22 mouse cellular contexts compared by ENCODE assay signal in genomic region chr7:123059718-123060337, GRCm38 (mm10).
DNase-seq lines count a peak whose midpoint lies in the region; ATAC-seq and TF ChIP-seq lines count a peak whose summit lies in the region.
"Had no signal": no experiment of that assay in that cellular context is flagged by ENCODE, and none has a peak within 500 bp of the region (broad histone marks: within the 10 kb centered on the region; RNA-seq: fewer than 3 reads in every experiment).

No protein-coding gene starts in this region.

- H3K4me2 ChIP-seq in forebrain, postnatal 0 days (ENCODE audit: low read depth) = no peak overlapping the region
- no peak overlapping the region for H3K4me2 ChIP-seq in forebrain, embryonic 13.5 days
- H3K4me2 ChIP-seq in midbrain, embryonic 14.5 days (ENCODE audit: low read length) = no peak overlapping the region
- H3K4me2 ChIP-seq: embryonic facial prominence, embryonic 15.5 days; heart, embryonic 13.5 days; hindbrain, embryonic 15.5 days had no signal

- 76% methylated on average over 9 of the region's 9 CpGs for WGBS in forebrain, postnatal 0 days
- WGBS in forebrain, embryonic 13.5 days = 86% methylated on average over 9 of the region's 9 CpGs
- whole genome bisulfite sequencing in midbrain, embryonic 14.5 days = 83% methylated on average over 9 of the region's 9 CpGs

- H3K27ac ChIP-seq in forebrain, postnatal 0 days (ENCODE audit: low read depth, low read length) = no peak overlapping the region
- no peak overlapping the region for H3K27ac ChIP-seq in forebrain, embryonic 13.5 days
- H3K27ac ChIP-seq in midbrain, embryonic 14.5 days (replicated peaks; ENCODE audit: low read depth, low read length) = no peak overlapping the region
- H3K27ac ChIP-seq: embryonic facial prominence, embryonic 15.5 days; heart, embryonic 13.5 days; hindbrain, embryonic 15.5 days had no signal

- H3K79me3 ChIP-seq in C2C12 (ENCODE audit: low read depth) = no peaks in the 10 kb centered on the region

- H3K9me3 ChIP-seq in forebrain, postnatal 0 days (ENCODE audit: low read length) = no peaks in the 10 kb centered on the region
- peaks cover 5% of the 10 kb centered on the region; the same call in 1 of the 2 replicates for H3K9me3 ChIP-seq in forebrain, embryonic 13.5 days (replicated peaks)
- H3K9me3 ChIP-seq in midbrain, embryonic 14.5 days (ENCODE audit: control insufficient read depth, low read length) = no peaks in the 10 kb centered on the region
- H3K9me3 ChIP-seq: embryonic facial prominence, embryonic 15.5 days; hindbrain, embryonic 15.5 days had no signal

- no peak overlapping the region for H3ac ChIP-seq in C2C12 (ENCODE audit: control insufficient read depth, insufficient read length, low read depth)

- H3K4me1 ChIP-seq in forebrain, postnatal 0 days (ENCODE audit: insufficient read depth) = peaks cover 3% of the 10 kb centered on the region; the same call in 1 of the 2 replicates
- peaks cover 12% of the 10 kb centered on the region for H3K4me1 ChIP-seq in forebrain, embryonic 13.5 days
- H3K4me1 ChIP-seq in midbrain, embryonic 14.5 days (ENCODE audit: control insufficient read depth, insufficient read depth, low read length) = peaks cover 10% of the 10 kb centered on the region
- H3K4me1 ChIP-seq: embryonic facial prominence, embryonic 15.5 days; heart, embryonic 13.5 days had no signal

- no peak for TF ChIP-seq CTCF in forebrain, postnatal 0 days (IDR thresholded peaks at IDR 0.05; ENCODE audit: low read depth)
- no peak for TF ChIP-seq CTCF in C2C12 (IDR thresholded peaks at IDR 0.05; ENCODE audit: control insufficient read depth, insufficient read depth, insufficient read length)

- no peaks in the 10 kb centered on the region for H3K27me3 ChIP-seq in forebrain, postnatal 0 days (ENCODE audit: insufficient read depth, low read length)
- H3K27me3 ChIP-seq in forebrain, embryonic 13.5 days = peaks cover 23% of the 10 kb centered on the region
- no peaks in the 10 kb centered on the region for H3K27me3 ChIP-seq in C2C12 (ENCODE audit: control insufficient read depth, insufficient read depth, insufficient read length)
- no peaks in the 10 kb centered on the region for H3K27me3 ChIP-seq in midbrain, embryonic 14.5 days (ENCODE audit: control insufficient read depth, insufficient read depth, low read length)
- H3K27me3 ChIP-seq: embryonic facial prominence, embryonic 15.5 days; heart, embryonic 13.5 days; hindbrain, embryonic 15.5 days had no signal

- H3K79me2 ChIP-seq in C2C12 (ENCODE audit: control insufficient read depth, insufficient read depth) = no peaks in the 10 kb centered on the region

- peak; percentile 36; the same call in 1 of the 2 replicates for ATAC-seq in forebrain, postnatal 0 days
- no peak for ATAC-seq in forebrain, embryonic 13.5 days
- ATAC-seq in megakaryocyte-erythroid progenitor cell, adult 5-6 weeks (replicated peaks; ENCODE audit: low FRiP score, low TSS enrichment, poor library complexity, severe bottlenecking) = no peak
- no peak for ATAC-seq in midbrain, embryonic 14.5 days (ENCODE audit: low FRiP score, low TSS enrichment)
- ATAC-seq: forebrain, embryonic 16.5 days had no signal

- H3K36me3 ChIP-seq in forebrain, postnatal 0 days (ENCODE audit: insufficient read depth) = no peaks in the 10 kb centered on the region
- no peaks in the 10 kb centered on the region for H3K36me3 ChIP-seq in forebrain, embryonic 13.5 days (ENCODE audit: poor library complexity, severe bottlenecking)
- no peaks in the 10 kb centered on the region for H3K36me3 ChIP-seq in C2C12 (ENCODE audit: control insufficient read depth, insufficient read depth)
- no peaks in the 10 kb centered on the region for H3K36me3 ChIP-seq in midbrain, embryonic 14.5 days (ENCODE audit: control insufficient read depth, insufficient read depth, low read length)
- H3K36me3 ChIP-seq: embryonic facial prominence, embryonic 15.5 days; heart, embryonic 13.5 days; hindbrain, embryonic 15.5 days had no signal

- H3K4me3 ChIP-seq in forebrain, postnatal 0 days (ENCODE audit: low read depth, low read length) = no peak overlapping the region
- H3K4me3 ChIP-seq in forebrain, embryonic 13.5 days = no peak overlapping the region
- no peak overlapping the region for H3K4me3 ChIP-seq in C2C12 (ENCODE audit: insufficient read depth, poor library complexity, severe bottlenecking)
- no peak overlapping the region for H3K4me3 ChIP-seq in midbrain, embryonic 14.5 days (replicated peaks; ENCODE audit: low read depth, low read length)
- H3K4me3 ChIP-seq: embryonic facial prominence, embryonic 15.5 days; erythroblast, embryonic 14.5 days; heart, embryonic 13.5 days; hindbrain, embryonic 15.5 days had no signal

- no peak for DNase-seq in forebrain, postnatal 0 days
- DNase-seq in 3134 (ENCODE audit: extremely low read depth, insufficient read length, low spot score) = peak; percentile 26
- peak; percentile 47 for DNase-seq in brain, adult 2 months (ENCODE audit: low read depth, low spot score)
- DNase-seq in frontal cortex, postnatal 14 days (ENCODE audit: low spot score in 2 of 2) = no peak
- no peak for DNase-seq in midbrain, embryonic 14.5 days
- DNase-seq: adrenal gland, postnatal 10 days; B cell, adult 2 months; cerebellum, adult 8-10 months; cerebellum, postnatal 14 days; embryo, embryonic 11 days; gastrocnemius, postnatal 36 days; heart, adult 11 months; heart, postnatal 36 days; kidney, adult 11 months had no signal

- no peak overlapping the region for H3K9ac ChIP-seq in forebrain, postnatal 0 days
- no peak overlapping the region for H3K9ac ChIP-seq in forebrain, embryonic 13.5 days
- no peak overlapping the region for H3K9ac ChIP-seq in midbrain, embryonic 14.5 days (replicated peaks; ENCODE audit: low read length)
- H3K9ac ChIP-seq: embryonic facial prominence, embryonic 15.5 days; heart, embryonic 13.5 days; hindbrain, embryonic 15.5 days had no signal

TF ChIP-seq in C2C12, 6 proteins besides CTCF, POLR2A, EP300 and RAD21:
- TF ChIP-seq USF1 (IDR thresholded peaks at IDR 0.05; ENCODE audit: low read depth) (no peak), CEBPB (IDR thresholded peaks at IDR 0.05; ENCODE audit: low read depth) (peak; percentile 51), MYOD1 (IDR thresholded peaks at IDR 0.05; ENCODE audit: control insufficient read depth, insufficient read length, low read depth) (peak; percentile 88)

Comparison
In these comparisons a context has a peak if more than half of its experiments do, and no peak if none do; other contexts are left out.
1. DNase-seq: peak in 3134 (single experiment) and brain, adult 2 months (single experiment); none in forebrain, postnatal 0 days (single experiment), frontal cortex, postnatal 14 days (0 of 2) and midbrain, embryonic 14.5 days (single experiment).